Mouse (Mus musculus) heart, embryonic 14.5 days (tissue): Measurements from ENCODE around the gene Cdk5r2. TPM values are rescaled to one million over a fixed set of nuclear protein-coding genes. Genes with fewer than 3 reads are reported as not detected.

Experiments
- ATAC-seq: fragments of 200-750 bp; cut with Nextera tagmentation; 2 replicates; pipeline ENCODE4 v1.8.0; 2017; ENCODE audit warnings: low read depth, moderate TSS enrichment; ENCODE audit not compliant: insufficient number of reproducible peaks, insufficient read depth, low FRiP score
- H3K27ac ChIP-seq, 2 experiments: fragments of 200-500 bp in 1 of 2; fragments of 300-500 bp in 1 of 2; sonication (generic) in 1 of 2; replicated peaks in 1 of 2; 2 replicates each; pipeline ENCODE4 v1.5.1; 2012 to 2014; ENCODE audit warnings: low read depth in 2 of 2, low read length in 2 of 2, control low read depth in 1 of 2, mild to moderate bottlenecking in 1 of 2, mixed read lengths in 1 of 2; ENCODE audit not compliant: control insufficient read depth in 1 of 2, insufficient read depth in 1 of 2
- H3K27me3 ChIP-seq: fragments of 300-500 bp; sonication (generic); 2 replicates; pipeline ENCODE4 v1.6.1; 2014; ENCODE audit warnings: mild to moderate bottlenecking, low read length, control low read depth; ENCODE audit not compliant: control insufficient read depth, insufficient read depth
- H3K36me3 ChIP-seq: fragments of 300-500 bp; sonication (generic); 2 replicates; pipeline ENCODE4 v1.6.1; 2014; ENCODE audit warnings: mild to moderate bottlenecking, control low read depth, low read length, mixed read lengths; ENCODE audit not compliant: control insufficient read depth, insufficient read depth
- H3K4me1 ChIP-seq, 2 experiments: fragments of 200-500 bp in 1 of 2; fragments of 300-500 bp in 1 of 2; sonication (generic) in 1 of 2; 2 replicates each; pipeline ENCODE4 v1.6.1; 2012 to 2014; ENCODE audit warnings: low read length in 2 of 2, control low read depth in 1 of 2, mixed read lengths in 1 of 2; ENCODE audit not compliant: control insufficient read depth in 2 of 2, insufficient read depth in 2 of 2
- H3K4me2 ChIP-seq: fragments of 300-500 bp; sonication (generic); 2 replicates; pipeline ENCODE4 v1.6.1; 2014; ENCODE audit warnings: mild to moderate bottlenecking, low read length
- H3K4me3 ChIP-seq, 2 experiments: fragments of 200-500 bp in 1 of 2; fragments of 300-500 bp in 1 of 2; sonication (generic) in 1 of 2; 2 replicates each; pipeline ENCODE4 v1.5.1; 2012 to 2014; ENCODE audit warnings: low read length in 2 of 2, mild to moderate bottlenecking in 2 of 2, control low read depth in 1 of 2, low read depth in 1 of 2, moderate library complexity in 1 of 2; ENCODE audit not compliant: control insufficient read depth in 1 of 2, insufficient read depth in 1 of 2
- H3K9ac ChIP-seq: fragments of 300-500 bp; sonication (generic); 2 replicates; pipeline ENCODE4 v1.6.1; 2014; ENCODE audit warnings: mild to moderate bottlenecking, low read length
- H3K9me3 ChIP-seq: fragments of 300-500 bp; sonication (generic); 2 replicates; pipeline ENCODE4 v1.6.1; 2016; ENCODE audit warnings: low read length, control low read depth; ENCODE audit not compliant: control insufficient read depth
- WGBS: fragments of 180-500 bp; shearing (Covaris S2); extraction: QIAGEN DNeasy Blood & Tissue Kit; methylation state at CpG from one replicate; pipeline ENCODE4 v1.1.7; 2014; 5-methylcytosine and 5-hydroxymethylcytosine counted together
- polyA plus RNA-seq: library from polyadenylated mRNA; unstranded; fragments of >200 nt; fragmentation: Nextera tagmentation; extraction: Ambion mirVana; gene quantifications from 2 replicates; pipeline ENCODE4 v1.2.1, GENCODE M21; 2014

Cdk5r2 gene
- polyA plus RNA-seq, 1 experiment from 2014 or later: 0.11 TPM

- Histone ChIP-seq H3K4me1 (peaks cover 7 to 17% of the 10 kb centered on the region in 2 experiments; a peak in 3 of 4 replicates), H3K9me3 (no peaks in the 10 kb centered on the region), H3K27me3 (peaks cover 66% of the 10 kb centered on the region), H3K4me3 (no peak overlapping the region), H3K9ac (no peak overlapping the region), H3K4me2 (no peak overlapping the region), H3K36me3 (no peaks in the 10 kb centered on the region), H3K27ac (no peak overlapping the region)
- ATAC-seq: no peak
- WGBS: 36% methylated on average over 6 of the region's 6 CpGs
These were observed 4.7 kb downstream of the Cdk5r2 start for GRCm38 (mm10) chr1:74859223-74859984.

- no peak for ATAC-seq
- no peaks in the 10 kb centered on the region for H3K36me3 ChIP-seq
- H3K9ac ChIP-seq: no peak overlapping the region
- H3K27ac ChIP-seq: no peak overlapping the region
- H3K4me2 ChIP-seq: no peak overlapping the region
- no peaks in the 10 kb centered on the region for H3K9me3 ChIP-seq
- H3K27me3 ChIP-seq: peaks cover 42% of the 10 kb centered on the region
- no peak overlapping the region for H3K4me3 ChIP-seq
- H3K4me1 ChIP-seq: peaks cover 2 to 5% of the 10 kb centered on the region in 2 experiments; a peak in 1 of 4 replicates
These were observed 7.0 kb downstream of the Cdk5r2 start for GRCm38 (mm10) chr1:74861783-74862182.

GRCm38 (mm10) chr1:74872218-74872617, 17.5 kb downstream of the Cdk5r2 start:
- Histone ChIP-seq H3K27ac (no peak overlapping the region), H3K9me3 (no peaks in the 10 kb centered on the region), H3K9ac (no peak overlapping the region), H3K27me3 (peaks cover 22% of the 10 kb centered on the region; the same call in 1 of the 2 replicates), H3K4me1 (no peaks in the 10 kb centered on the region), H3K4me2 (no peak overlapping the region), H3K4me3 (no peak overlapping the region), H3K36me3 (no peaks in the 10 kb centered on the region)
- ATAC-seq: no peak
- WGBS: 56% methylated on average over 2 of the region's 2 CpGs

- H3K36me3 ChIP-seq: no peaks in the 10 kb centered on the region
- peaks cover 0 to 5% of the 10 kb centered on the region in 2 experiments; a peak in 2 of 4 replicates for H3K4me1 ChIP-seq
- no peak for ATAC-seq
- H3K27ac ChIP-seq: no peak overlapping the region
- peaks cover 42% of the 10 kb centered on the region for H3K27me3 ChIP-seq
- 42% methylated on average over 3 of the region's 3 CpGs for WGBS
- no peak overlapping the region for H3K9ac ChIP-seq
- no peak overlapping the region for H3K4me2 ChIP-seq
- H3K4me3 ChIP-seq: no peak overlapping the region
- H3K9me3 ChIP-seq: no peaks in the 10 kb centered on the region
These were observed 22.5 kb downstream of the Cdk5r2 start for GRCm38 (mm10) chr1:74877199-74877598.

GRCm38 (mm10) chr1:74880785-74881360, 26.1 kb downstream of the Cdk5r2 start:
- no peak overlapping the region for H3K4me2 ChIP-seq
- H3K27me3 ChIP-seq: peaks cover 74% of the 10 kb centered on the region
- H3K27ac ChIP-seq: no peak overlapping the region
- H3K36me3 ChIP-seq: no peaks in the 10 kb centered on the region
- H3K4me1 ChIP-seq: peaks cover 7 to 27% of the 10 kb centered on the region in 2 experiments; a peak in 3 of 4 replicates
- no peaks in the 10 kb centered on the region for H3K9me3 ChIP-seq
- no peak for ATAC-seq
- no peak overlapping the region for H3K4me3 ChIP-seq
- WGBS: 5% methylated on average over 18 of the region's 18 CpGs
- no peak overlapping the region for H3K9ac ChIP-seq

- peak overlapping the region; percentile 72 for H3K4me2 ChIP-seq
- no peak overlapping the region; the same call in 1 of the 2 replicates for H3K9ac ChIP-seq
- peaks cover 85% of the 10 kb centered on the region for H3K27me3 ChIP-seq
- peak overlapping the region; percentile 25 to 41 for H3K4me3 ChIP-seq
- ATAC-seq: no peak
- no peak overlapping the region for H3K27ac ChIP-seq
- WGBS: 7% methylated on average over 66 of the region's 74 CpGs
- H3K4me1 ChIP-seq: peaks cover 7 to 27% of the 10 kb centered on the region in 2 experiments; a peak in 3 of 4 replicates
- no peaks in the 10 kb centered on the region for H3K36me3 ChIP-seq
- no peaks in the 10 kb centered on the region for H3K9me3 ChIP-seq
These were observed 27.5 kb downstream of the Cdk5r2 start for GRCm38 (mm10) chr1:74882055-74882734.

- Histone ChIP-seq H3K27me3 (peaks cover 90% of the 10 kb centered on the region), H3K36me3 (no peaks in the 10 kb centered on the region), H3K9me3 (no peaks in the 10 kb centered on the region), H3K4me1 (peaks cover 7 to 27% of the 10 kb centered on the region in 2 experiments; a peak in 3 of 4 replicates), H3K9ac (no peak overlapping the region), H3K4me3 (peak overlapping the region in 1 of 2 experiments; percentile 41; a peak in 2 of 4 replicates), H3K4me2 (peak overlapping the region; percentile 72), H3K27ac (no peak overlapping the region)
- no peak for ATAC-seq
- 4% methylated on average over 8 of the region's 8 CpGs for WGBS
These were observed 28.1 kb downstream of the Cdk5r2 start for GRCm38 (mm10) chr1:74882828-74883227.
